Mouse (Mus musculus) cortical plate, adult 2 months (tissue): ENCODE measurements around the gene Phf7.

Source experiments
- CTCF ChIP-seq: fragments of 200-500 bp; IDR thresholded peaks from 2 replicates; pipeline ENCODE4 v1.5.1; 2011; ENCODE audit warnings: mild to moderate bottlenecking, control low read depth, low read length; ENCODE audit not compliant: insufficient read depth; ENCODE audit errors: extremely low read depth
- POLR2A ChIP-seq: fragments of 200-500 bp; IDR thresholded peaks from 2 replicates; pipeline ENCODE4 v1.6.1; 2011; ENCODE audit warnings: mild to moderate bottlenecking, low read length, control low read depth; ENCODE audit not compliant: insufficient read depth; ENCODE audit errors: extremely low read depth

- TF ChIP-seq CTCF: peak; percentile 90
- no peak for TF ChIP-seq POLR2A
Observed at GRCm38 (mm10) chr14:31215157-31216002, 35.7 kb downstream of the Phf7 start.
